Mouse (Mus musculus): ENCODE data around the gene Fbln1.

Gene Fbln1

DNA sequence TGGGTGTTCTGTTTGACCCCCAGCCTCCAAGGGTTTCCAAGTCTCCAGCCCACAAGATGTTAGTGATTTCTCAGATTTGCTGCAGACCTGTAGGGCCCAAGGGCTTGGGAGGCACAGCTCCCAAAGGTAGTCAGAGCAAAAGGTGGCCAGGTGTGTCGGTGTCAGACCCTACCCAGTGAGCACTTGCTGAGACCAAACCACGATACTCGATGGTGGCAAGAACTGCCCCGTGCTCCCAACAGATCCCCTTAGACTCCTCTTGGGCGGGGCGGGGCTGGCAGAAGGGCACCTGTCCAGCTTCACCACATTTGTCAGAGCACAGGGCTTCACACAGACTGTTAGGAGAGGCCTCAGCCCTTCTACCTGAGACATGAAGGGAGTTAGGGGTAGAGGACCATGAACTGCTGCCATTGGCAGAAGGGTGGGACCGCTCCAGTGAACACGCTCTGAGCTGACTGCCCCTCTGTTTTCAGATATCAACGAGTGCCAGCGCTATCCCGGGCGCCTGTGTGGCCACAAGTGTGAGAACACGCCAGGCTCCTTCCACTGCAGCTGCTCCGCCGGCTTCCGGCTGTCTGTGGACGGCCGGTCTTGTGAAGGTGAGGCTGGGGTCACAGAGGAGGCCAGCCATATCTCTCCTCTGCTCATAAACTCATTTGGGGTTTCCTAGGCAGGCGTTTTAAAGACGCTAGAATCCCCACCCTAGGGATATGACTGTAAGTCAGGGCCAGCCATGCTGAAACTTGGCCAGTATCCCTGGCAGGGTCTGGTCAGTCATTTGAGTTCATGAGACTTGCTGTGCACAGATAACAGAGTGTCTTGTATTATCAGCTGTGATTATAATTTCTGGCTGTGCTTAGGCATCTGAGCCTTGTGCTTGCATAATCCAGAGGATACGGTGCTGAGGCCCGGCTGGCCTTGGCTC lies 33.3 kb downstream of the Fbln1 start:
- no peak for DNase-seq (ENCODE audit: low spot score)

DNA sequence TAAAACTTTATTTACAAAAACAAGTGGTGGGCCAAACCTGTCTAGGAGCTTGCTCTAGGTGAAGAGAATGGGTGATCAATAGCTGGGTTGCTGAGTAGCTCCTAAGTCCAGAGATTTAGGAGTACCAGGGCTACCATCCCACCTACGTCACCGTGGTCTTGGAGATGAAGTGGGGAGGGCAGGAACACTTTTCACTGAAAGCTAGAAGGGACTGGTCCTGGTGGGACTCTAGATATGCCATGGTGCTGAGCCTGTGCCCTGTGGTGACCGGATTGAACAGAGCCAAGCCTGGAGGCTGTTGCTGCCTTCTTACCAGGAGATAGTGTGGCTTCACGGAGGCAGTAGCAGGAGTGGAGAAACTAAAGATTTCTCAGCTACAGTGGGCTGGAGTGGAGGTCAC lies 34.3 kb downstream of the Fbln1 start:
- DNase-seq (ENCODE audit: low spot score), result no peak

DNA sequence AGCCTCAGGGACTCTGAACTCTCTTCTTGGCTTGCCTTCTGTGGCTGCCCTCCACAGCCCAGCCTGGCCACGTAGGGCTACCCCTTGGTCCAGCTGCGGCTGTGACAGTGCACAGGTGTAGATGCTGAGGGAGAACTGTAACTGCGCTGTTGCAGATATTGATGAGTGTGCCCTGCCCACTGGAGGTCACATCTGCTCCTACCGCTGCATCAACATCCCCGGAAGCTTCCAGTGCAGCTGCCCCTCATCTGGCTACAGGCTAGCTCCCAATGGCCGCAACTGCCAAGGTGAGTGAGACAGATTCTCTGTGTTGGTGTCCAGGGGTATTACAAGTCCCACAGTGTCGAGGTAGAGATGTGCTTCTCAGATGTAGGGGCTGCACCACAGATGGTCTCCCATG lies 36.1 kb downstream of the Fbln1 start:
- DNase-seq (ENCODE audit: low spot score), result no peak

DNA sequence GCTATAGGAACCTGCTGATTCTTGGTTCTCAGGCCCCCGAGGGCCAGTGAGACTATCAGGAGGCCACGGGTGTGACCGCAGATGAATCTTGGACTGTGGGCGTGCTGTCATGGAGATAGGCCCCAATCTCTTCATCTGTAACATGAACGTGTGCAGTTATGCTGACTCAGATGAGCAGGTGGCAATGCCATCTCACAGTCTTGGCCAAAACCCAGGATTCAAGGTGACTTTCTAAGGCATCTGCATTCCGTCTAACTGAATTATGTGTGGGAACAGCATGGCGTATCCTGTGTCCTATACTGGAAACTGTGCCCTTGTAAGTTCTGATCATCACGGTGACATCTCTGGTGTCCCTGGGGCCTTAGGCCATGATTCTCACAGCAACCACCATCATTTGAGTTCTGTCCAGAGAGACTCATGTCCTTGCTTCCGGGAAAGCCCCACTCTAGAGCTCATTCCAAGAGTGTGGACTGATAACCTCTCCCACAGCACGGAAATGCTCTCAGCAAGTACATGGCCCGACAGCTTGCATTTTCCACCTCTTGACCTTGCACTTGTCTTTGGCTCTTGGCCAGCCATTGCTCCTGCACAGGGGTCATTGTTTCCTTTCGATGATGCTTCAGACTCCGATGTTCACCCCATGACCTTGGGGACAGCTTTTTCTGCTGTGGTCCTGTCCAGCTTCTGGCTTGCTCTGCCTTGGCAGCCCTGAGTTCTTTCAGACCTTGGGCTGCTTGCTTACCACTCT lies 38.8 kb downstream of the Fbln1 start:
- no peak for DNase-seq (ENCODE audit: low spot score)

DNA sequence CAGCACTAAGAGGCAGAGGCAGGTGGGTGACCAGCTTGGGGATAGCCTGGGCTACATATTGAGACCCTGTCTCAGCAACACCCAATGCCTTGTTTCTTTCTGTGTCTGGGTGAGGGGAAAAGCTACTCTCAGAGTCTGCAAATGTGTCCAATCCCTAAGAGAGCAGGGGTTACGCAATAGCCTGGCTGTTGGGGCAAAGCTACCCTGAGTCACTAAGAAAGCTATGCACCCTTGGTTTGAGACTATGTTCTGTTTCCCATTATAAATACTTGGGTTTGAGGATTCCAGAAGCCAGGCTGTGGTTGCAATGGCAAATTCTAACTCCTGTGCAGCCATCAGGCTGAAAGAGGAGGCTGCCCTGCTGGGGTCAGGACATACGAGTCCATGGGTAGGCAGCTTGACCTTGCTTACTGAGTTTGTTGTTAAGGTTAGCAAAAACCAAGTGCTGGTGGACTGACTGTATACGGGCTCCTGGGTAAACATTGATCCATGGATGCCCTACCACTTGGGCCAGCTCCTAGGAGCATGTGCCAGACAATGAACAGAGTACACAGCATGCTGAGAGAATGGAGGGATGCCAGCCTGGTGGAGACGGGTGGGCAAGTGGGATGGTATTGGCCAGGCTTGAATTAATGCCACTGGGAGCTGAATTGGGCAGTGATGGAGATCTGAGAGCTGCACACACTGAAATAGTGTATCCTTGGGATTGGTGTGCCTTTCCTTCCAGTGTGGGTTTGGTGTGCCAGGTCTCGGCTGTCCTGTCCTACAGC lies 39.7 kb downstream of the Fbln1 start:
- DNase-seq (ENCODE audit: low spot score), result no peak

DNA sequence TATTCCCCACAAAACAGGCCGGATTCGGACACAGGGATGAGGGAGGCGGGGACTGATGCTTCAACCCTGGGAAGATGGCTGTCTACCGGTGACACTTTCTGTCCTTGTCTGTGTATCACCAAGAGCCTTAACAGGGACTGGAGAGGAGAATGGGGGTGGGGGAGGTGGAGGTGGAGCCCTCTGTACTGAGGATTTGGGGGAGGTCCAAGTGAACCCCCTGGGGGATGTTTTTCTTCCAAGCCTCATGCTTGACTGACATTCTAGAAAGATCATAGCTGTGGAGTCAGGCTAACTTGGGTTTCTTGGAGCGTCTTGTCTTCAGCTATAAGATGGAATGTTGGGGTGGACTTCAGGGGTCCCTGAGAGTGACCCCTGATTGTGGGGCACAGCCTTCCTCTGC lies 40.3 kb downstream of the Fbln1 start:
- no peak for DNase-seq (ENCODE audit: low spot score)

DNA sequence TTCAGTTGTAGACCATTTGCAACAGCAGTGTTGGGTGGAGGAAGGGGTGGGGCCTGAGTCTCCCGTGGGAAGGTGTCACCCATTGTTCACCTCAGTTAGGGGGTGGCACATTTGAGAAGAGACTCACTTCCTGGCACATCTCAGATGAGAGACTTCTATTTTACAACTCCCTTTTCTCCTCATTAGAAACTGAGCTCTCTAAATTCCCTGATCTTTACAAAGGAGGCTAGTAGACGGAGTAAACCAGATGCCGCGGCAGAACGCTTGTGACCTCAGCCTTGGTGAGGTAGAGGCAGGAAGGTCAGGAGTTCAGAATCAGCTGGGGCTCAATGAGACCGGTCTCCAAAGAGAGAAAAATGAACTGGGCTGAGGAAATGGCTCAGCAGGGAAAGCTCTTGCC lies 41.2 kb downstream of the Fbln1 start:
- no peak for DNase-seq (ENCODE audit: low spot score)

DNA sequence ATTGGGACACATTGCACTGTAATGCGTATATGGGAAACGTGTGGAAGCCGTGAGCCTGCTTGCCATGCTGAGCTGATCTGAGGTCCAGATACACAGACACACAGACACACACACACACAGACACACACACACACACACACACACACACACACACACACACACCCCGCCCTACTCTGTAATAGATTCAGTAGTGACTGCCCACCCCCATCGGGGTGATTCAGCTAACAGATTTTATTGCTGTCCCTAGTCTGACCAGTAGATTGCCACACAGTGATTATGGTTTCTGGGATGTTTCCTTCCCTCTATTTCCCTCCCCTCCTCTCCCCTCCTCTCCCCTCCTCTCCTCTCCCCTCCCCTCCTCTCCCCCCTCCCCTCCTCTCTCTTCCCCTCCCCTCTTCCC lies 42.6 kb downstream of the Fbln1 start:
- DNase-seq (ENCODE audit: low spot score), result no peak

DNA sequence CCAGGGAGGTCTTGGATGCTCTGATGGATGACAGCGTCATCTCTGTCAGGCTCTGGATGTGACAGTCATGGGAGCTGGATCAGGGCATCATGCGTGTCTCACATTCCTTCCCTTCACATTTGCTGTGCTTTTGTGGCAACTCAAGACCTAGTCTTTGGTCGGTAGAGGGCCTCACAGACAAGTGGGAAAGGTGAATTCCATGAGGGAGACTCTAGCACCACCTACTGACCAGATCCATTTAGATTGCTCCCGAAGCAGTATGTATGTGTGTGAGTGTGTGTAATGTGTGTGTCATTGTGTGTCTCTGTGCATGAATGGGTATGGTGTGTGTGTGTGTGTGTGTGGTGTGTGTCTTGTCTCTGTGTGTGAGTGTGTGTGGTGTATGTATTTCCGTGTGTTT lies 43.5 kb downstream of the Fbln1 start:
- DNase-seq (ENCODE audit: low spot score), result no peak

DNA sequence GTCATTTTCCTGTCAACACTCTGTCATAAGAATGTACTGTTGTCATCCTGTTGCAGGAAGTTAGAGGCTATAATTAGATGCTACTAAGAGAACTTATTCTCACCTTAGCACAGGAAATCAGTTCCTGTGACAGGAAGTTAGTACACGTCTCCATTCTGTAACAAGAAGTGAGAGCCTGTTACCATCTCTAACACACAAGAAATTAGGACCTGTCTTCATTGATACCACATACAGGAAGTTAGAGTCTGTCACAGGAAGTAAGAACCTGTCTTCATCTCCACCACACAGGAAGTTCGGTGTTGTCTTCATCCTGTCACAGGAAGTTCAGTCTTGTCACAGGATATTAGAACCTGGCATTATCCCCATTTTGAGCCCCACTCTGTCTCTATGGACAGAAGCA lies 44.7 kb downstream of the Fbln1 start:
- DNase-seq (ENCODE audit: low spot score), result no peak

DNA sequence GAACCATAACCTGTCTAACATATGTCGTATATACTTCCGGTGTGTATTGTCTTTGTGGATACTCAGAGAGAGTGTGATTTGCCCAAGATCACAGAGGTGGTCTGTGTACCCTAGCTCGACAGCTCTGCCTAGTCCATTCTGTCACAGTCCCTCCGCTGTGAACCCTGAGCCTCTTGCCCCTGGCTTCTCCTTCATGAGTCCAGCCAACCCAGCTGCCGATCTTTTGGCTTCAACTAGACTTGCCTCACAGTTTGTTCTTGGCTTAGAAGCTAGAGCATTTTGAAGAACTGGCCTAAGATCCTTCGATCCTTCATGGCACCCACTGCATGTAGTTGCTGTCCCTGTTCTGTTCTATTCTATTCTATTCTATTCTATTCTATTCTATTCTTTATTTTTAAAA lies 46.7 kb downstream of the Fbln1 start:
- no peak for DNase-seq (ENCODE audit: low spot score)

DNA sequence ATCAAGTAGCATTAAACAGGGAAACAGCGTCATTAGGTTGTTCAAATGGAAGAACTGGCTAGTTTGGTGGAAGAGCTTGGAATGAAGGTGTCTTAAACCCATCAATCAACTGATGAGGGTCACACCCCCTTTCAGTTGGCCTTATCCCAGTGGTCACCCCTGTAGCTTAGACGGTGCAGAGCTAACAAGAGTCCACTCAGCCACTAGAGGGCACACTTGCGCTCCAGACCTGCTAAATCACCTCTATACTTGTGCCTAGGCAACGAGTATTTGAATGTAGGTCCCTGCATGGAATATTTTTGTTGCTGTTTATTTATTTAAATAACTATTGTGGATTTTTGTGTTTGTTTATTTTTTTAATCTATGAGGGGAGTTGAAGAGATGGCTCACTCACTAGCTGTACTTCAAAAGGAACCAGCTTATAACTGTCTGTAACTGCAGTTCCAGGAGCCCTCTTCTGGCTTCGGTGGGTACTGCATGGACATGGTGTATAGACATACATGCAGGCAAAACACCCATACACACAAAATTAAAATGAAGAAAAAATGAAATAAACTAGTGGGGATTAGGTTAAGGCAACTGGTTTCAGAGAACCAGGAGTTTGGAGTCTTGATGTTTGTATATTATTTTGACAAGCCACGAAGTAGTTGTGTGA lies 52.2 kb downstream of the Fbln1 start:
- peak; percentile 59 for DNase-seq (ENCODE audit: low spot score)

DNA sequence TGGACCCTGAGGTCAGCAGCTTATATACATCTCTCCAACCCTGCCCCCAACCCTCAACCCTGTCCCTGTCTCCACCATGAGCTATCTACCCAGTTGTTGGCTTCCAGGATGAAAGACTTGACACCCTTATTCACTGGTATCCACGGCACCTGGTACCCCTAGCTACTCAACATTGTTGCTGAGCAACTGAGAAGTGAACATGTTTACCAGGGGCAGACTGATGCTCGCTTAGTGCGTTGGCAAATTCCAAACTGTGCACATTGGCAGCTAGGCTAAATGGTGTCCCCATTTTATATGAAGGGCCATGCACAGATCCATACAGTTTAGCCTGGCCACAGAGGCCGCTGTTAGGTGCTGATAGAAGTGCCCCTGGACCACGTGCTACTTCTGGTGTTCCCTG lies 57.1 kb downstream of the Fbln1 start:
- no peak for DNase-seq (ENCODE audit: low spot score)

DNA sequence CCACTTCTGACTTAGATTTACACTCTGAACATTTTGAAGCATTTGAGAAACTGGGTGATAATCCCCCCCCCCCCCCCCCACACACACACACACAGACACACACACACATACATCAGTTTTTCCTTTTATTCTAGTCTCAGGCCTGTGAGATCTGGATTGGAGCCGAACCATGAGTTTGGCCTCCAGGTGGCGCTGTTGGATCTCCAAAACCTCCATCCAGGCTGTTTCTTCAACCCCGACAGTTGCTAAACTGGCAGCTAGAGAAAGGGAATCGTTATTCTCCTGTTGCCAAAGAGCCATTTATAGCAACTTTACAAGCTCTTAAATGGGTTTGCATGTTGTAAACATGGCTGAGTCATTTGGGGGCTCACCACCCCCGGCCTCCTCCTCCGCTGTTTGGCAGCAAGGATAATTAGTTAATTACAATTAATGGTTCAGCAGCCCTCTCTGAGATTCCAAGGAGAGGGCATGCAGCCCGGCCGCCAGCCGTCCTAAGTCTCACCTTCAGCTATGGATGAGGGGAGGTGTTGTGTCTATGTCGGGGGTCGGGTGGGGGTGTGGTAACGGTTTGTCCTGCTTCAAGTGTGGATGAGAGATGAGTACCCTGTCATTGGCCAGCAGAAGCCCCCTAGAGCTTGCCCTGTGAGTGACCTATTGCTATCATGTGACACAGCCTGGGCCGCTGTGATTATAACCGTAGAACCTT lies 61.1 kb downstream of the Fbln1 start:
- DNase-seq (ENCODE audit: low spot score), result peak; percentile 89

DNA sequence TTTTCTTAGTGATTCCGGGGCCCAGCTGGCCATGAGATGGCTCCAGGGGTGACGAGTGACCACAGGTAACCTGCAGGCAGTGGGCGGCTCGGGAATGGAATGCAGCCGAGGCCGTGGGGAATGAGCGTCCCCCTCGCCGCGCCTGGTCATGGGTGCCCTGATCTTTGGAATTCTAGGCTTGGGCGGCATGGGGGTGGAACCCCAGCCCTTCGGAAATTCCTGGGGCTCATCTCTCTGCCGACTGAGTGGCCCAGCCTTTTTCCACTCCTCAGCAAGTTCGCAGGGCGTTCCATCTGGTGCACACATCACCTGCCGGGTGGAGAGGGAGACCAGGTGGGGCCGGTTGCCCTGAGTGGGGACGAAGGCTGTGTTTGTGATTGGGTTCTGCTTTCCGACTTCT lies 62.1 kb downstream of the Fbln1 start:
- no peak for DNase-seq (ENCODE audit: low spot score)

DNA sequence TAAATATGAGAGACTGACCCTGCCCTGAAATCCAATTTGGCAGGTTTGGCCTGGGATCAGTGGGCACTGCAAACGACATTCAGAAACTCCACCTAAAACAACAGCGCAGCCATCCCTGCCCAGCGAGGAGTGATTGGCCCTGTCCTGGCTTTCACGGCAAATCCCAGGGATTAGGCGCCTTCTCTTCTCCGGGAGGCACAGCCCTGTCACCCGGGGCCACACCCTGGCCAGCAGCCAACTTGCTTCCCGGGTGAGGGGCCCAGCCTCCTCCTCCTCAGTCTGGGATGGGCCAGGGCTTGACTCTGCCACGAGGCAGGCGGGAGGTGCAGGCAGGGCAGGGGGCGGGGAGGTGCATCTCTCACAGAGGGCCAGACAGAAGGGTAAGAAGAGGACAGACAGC lies 67.2 kb downstream of the Fbln1 start:
- DNase-seq (ENCODE audit: low spot score), result peak; percentile 53

DNA sequence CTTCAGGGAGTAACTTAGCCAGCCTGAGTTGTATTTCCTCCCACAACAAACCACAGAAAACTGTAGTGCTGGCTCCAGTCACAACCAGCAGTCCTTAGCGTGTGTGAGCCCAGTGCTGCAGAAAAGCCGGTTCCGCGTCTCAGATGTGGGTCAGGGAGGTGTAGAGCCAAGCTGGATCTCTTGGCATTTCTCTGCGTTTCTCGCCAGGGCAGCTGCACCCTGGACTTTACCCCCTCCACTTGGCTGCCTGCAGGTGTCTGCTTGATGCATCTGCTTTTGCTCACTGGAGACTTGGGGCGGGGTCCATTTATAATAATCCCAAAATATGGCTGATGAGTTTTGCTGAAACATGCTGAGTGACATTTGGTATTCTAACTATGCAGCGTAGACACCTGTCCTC lies 71.5 kb downstream of the Fbln1 start:
- DNase-seq (ENCODE audit: low spot score), result no peak

DNA sequence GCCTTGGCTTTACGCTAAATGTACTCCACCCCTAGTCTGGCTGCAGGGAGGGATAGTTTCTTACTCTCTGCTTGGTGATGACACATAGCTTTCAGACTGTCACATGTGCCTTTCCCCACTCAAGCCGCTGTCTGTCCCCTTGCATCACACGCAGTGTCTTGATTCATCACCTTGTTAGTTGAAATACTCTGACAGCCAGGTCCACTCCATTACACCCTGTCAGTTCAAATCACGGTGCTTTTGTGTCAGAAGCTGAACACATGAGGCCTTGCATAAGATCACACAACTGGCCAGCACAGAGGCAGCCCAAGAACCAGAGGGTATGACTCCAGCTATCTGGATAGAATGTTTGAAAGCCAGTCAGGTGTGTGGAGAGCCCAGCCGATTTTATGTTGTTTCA lies 73.2 kb downstream of the Fbln1 start:
- no peak for DNase-seq (ENCODE audit: low spot score)

DNA sequence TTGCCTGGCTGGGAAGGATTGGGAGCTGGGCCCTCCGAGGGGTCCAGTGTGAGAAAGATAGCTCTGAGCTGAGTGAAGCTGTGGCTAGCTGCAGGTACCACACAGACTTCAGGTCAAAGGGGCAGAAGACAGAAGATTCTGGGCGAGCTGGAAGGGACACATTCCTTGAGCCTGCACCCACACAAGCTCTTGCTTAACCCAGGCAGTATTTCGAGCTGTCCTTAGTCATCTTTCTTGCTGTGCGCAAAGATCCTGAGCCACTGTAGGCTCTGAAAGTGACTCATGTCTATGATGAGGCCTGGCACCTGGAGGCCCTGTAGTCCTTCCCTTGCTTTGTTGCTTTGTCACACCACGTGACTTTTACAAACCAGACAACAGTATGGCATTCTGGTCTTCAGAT lies 76.3 kb downstream of the Fbln1 start:
- peak; percentile 51 for DNase-seq (ENCODE audit: low spot score)

DNA sequence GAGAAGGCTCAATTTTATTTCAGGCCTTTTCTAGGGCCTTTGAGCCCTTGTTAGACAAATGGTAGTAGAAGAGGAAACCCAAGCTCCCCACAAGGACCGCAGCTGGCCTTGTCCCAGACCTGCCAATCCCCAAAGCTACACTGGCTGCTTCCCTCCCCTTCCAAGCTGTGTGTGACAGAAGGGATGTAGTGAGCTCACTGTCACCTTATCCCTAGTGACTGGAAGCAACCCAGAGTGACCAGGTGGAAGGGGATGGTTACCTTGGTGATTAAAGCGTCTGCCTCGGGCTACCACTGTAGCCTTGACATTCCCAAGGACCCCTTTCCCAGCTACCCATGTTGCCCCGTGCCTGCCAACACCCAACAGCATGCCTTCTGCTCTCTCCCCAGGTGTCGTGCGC lies 78.9 kb downstream of the Fbln1 start:
- no peak for DNase-seq (ENCODE audit: low spot score)

DNA sequence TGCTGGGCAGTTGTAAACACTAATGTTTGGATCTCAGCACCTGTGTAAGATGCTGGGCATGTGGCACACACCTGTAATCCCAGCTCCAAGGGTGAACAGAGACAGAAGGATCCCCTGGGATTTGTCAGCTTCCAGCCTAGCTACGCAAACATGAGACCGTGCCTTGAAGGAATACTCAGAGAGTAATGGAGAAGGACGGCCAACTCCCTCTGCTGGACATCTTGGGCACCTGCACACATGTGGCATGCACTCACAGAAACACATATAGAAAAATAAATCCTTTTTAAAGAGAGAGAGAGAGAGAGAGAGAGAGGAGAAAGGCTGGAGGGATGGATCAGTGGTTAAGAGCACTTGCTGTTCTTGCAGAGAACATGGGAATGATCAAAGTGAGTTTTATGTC lies 88.9 kb downstream of the Fbln1 start:
- DNase-seq (ENCODE audit: low spot score), result no peak

DNA sequence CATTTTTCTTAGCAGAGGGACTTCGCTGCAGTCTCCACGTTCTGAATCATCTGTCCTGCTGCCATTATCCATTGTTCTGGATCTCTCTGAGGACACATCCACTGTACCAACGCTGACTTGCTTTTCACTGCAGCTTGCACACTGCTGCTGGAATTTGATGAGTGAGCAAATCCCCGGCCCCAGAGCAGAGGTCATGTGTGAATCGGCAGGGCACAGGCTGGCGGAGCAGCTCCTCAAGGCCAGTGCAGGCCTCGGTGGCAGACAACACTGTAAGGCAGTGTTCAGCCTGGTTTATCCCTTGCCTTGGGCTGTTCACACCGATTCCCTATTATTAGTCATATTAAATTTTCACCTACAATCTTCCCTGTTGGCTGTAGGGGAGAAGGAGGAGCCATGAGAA lies 89.8 kb downstream of the Fbln1 start:
- no peak for DNase-seq (ENCODE audit: low spot score)
